Mouse (Mus musculus): ENCODE measurements around the gene Setd5. TPM values are rescaled to one million over a fixed set of nuclear protein-coding genes. Genes with fewer than 3 reads are reported as not detected.

Setd5 gene
- polyA plus RNA-seq, 1 experiment from 2014 or later, result 81.1 TPM

DNA sequence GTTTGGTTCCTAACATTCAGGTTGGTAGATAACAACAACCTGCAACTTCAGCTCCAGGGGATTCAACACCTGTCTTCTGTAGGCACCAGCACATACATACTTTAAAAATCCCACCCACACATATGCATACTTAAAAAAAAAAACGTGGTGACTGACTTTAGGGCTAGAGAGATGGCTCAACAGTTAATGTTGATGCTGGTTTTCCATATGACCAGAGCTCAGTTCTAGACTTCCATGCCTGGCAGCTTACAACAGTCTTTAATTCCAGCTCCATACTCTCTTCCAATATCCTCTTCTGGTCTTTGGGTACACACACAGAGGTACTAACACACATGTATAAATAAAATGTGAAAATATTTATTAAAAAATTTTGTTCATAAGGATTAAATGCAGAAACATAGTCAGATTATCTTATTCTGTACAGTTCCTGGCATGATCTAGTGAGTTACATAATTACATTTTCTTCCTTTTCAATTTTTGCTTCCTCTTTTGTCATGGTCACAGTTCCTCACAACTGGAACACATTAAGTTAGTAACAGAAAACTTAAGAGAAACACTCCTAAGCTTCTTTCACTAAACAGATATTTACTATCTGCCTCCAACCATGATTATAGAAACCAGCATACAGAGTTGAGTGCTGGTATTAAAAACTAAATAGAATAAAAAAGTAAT, 16.1 kb upstream of the Setd5 start:
- no peak overlapping the region for H3K9ac ChIP-seq
- ATAC-seq (ENCODE audit: insufficient number of reproducible peaks, low FRiP score, low TSS enrichment, low read depth), result no peak
- WGBS, result 64% methylated on average over 1 of the region's 1 CpGs
- H3K27me3 ChIP-seq, result no peaks in the 10 kb centered on the region
- no peak overlapping the region for H3K27ac ChIP-seq (replicated peaks)
- H3K36me3 ChIP-seq, result peaks cover 76% of the 10 kb centered on the region
- no peak overlapping the region for H3K4me3 ChIP-seq (replicated peaks)
- H3K4me2 ChIP-seq (replicated peaks), result no peak overlapping the region
- no peaks in the 10 kb centered on the region for H3K9me3 ChIP-seq (replicated peaks)
- H3K4me1 ChIP-seq, result no peaks in the 10 kb centered on the region

DNA sequence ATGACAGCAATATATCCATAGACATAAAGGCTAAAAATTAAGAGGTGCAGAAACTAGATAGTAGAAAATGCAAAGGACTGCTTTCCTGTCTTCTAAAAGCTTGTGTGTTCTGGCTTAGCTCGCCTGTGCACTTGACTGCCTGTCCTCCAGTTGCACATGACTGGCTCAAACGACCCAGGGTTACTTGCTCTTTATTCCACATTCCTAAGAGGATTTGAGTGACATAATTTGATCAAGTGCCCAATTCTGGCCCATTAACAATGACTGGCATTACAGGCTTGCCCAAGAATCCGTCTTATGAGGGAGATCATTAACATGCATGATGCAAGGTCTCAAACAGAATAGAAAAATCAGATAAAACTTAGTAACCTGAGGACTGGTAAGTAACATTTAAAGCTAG, 14.9 kb upstream of the Setd5 start:
- Histone ChIP-seq H3K4me3 (replicated peaks) (no peak overlapping the region), H3K4me2 (replicated peaks) (no peak overlapping the region), H3K36me3 (peaks cover 77% of the 10 kb centered on the region), H3K9me3 (replicated peaks) (no peaks in the 10 kb centered on the region), H3K9ac (no peak overlapping the region), H3K27me3 (no peaks in the 10 kb centered on the region), H3K4me1 (no peaks in the 10 kb centered on the region), H3K27ac (replicated peaks) (no peak overlapping the region)
- ATAC-seq (ENCODE audit: insufficient number of reproducible peaks, low FRiP score, low TSS enrichment, low read depth), result no peak
- WGBS, result 66% methylated on average over 3 of the region's 3 CpGs

DNA sequence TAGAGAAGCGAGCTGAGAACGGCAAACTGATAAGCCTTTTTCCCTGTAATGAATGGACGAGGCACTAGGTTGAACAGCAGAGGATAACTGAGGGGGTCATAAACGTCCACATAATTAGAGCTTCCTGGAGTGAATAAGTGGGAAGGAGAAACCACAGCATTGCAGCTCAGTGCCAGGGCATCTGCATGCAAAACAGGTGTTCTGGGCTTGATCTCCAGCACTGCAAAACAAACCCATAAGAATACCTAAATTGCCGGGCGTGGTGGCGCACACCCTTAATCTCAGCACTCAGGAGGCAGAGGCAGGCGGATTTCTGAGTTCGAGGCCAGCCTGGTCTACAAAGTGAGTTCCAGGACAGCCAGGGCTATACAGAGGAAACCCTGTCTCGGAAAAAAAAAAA, 13.8 kb upstream of the Setd5 start:
- H3K4me2 ChIP-seq (replicated peaks), result no peak overlapping the region
- H3K9ac ChIP-seq, result no peak overlapping the region
- H3K27ac ChIP-seq (replicated peaks), result no peak overlapping the region
- no peak overlapping the region for H3K4me3 ChIP-seq (replicated peaks)
- H3K27me3 ChIP-seq, result no peaks in the 10 kb centered on the region
- H3K9me3 ChIP-seq (replicated peaks), result no peaks in the 10 kb centered on the region
- 92% methylated on average over 10 of the region's 10 CpGs for WGBS
- peaks cover 81% of the 10 kb centered on the region for H3K36me3 ChIP-seq
- H3K4me1 ChIP-seq, result no peaks in the 10 kb centered on the region
- ATAC-seq (ENCODE audit: insufficient number of reproducible peaks, low FRiP score, low TSS enrichment, low read depth), result no peak

DNA sequence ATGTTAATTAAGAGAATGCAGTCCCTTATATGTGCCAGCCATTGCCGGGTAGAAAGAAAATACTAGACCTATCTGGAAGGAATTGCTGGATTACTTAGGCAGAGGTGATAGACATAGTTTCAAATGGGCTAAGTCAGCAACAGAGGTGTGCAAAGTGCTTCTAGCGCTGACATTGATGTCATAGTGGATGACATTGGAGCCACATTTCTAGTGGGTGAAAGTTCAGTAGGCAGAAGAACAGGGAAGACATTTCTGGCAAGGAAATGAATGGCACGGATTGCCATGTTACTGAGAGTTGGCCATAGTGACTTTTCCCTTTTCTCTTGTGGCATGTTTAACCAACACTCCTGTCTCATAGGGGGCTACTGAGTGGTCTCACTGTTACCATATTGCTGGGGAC, 12.0 kb upstream of the Setd5 start:
- Histone ChIP-seq H3K9me3 (replicated peaks) (no peaks in the 10 kb centered on the region), H3K36me3 (peaks cover 74% of the 10 kb centered on the region), H3K4me1 (no peaks in the 10 kb centered on the region), H3K4me2 (replicated peaks) (no peak overlapping the region), H3K4me3 (replicated peaks) (no peak overlapping the region), H3K27ac (replicated peaks) (no peak overlapping the region), H3K9ac (no peak overlapping the region), H3K27me3 (no peaks in the 10 kb centered on the region)
- no peak for ATAC-seq (ENCODE audit: insufficient number of reproducible peaks, low FRiP score, low TSS enrichment, low read depth)
- 90% methylated on average over 3 of the region's 3 CpGs for WGBS

DNA sequence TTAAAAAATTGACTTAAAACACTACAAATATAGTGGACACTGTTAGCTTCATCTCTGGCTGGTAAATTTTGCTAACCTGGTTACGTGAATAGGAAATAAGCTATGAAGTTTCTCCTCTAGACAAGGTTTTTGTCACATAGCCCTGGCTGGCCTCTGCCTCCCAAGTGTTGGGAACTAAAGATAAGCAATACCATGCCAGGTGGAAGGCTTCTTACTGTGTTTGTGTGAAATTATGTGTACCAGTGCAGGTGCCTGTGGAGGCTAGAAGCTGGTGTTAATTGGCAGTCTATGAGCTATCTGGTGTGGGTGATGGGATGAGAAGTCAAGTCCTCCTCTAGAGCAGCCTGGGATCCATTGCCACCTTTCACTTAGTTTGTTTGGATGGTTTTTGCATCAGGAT, 8.0 kb upstream of the Setd5 start:
- H3K4me2 ChIP-seq (replicated peaks), result no peak overlapping the region
- H3K36me3 ChIP-seq, result peaks cover 37% of the 10 kb centered on the region
- no peak overlapping the region for H3K4me3 ChIP-seq (replicated peaks)
- H3K9me3 ChIP-seq (replicated peaks), result no peaks in the 10 kb centered on the region
- no peak for ATAC-seq (ENCODE audit: insufficient number of reproducible peaks, low FRiP score, low TSS enrichment, low read depth)
- no peak overlapping the region for H3K9ac ChIP-seq
- H3K27me3 ChIP-seq, result no peaks in the 10 kb centered on the region
- 98% methylated on average over 1 of the region's 1 CpGs for WGBS
- peaks cover 5% of the 10 kb centered on the region; the same call in 1 of the 2 replicates for H3K4me1 ChIP-seq
- H3K27ac ChIP-seq (replicated peaks), result no peak overlapping the region

DNA sequence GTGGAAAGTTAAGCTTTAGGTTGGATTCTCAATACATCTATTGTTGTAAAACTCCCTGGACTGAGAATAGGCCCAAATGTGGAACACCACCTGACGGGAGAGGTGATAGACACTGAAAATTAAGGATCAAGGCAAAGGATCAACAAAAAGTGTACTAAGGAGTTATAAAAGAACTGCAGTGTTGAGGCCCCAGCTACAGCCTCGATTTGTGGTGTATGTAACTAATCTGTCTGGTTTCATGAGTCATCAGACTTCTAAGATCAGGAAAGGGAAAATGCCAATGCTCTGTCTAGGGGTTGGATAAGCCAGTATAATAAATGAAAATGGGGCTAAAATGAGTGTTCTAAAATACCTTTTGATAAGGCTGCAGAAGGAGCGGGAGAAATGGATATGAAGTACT, 1.9 kb upstream of the Setd5 start:
- no peaks in the 10 kb centered on the region for H3K36me3 ChIP-seq
- no peak for ATAC-seq (ENCODE audit: insufficient number of reproducible peaks, low FRiP score, low TSS enrichment, low read depth)
- WGBS, result 11% methylated on average over 3 of the region's 3 CpGs
- no peaks in the 10 kb centered on the region for H3K27me3 ChIP-seq
- peaks cover 27% of the 10 kb centered on the region for H3K4me1 ChIP-seq
- H3K4me3 ChIP-seq (replicated peaks), result peak overlapping the region; percentile 83
- peak overlapping the region; percentile 58 for H3K9ac ChIP-seq
- peak overlapping the region; percentile 70 for H3K4me2 ChIP-seq (replicated peaks)
- no peaks in the 10 kb centered on the region for H3K9me3 ChIP-seq (replicated peaks)
- peak overlapping the region; percentile 100 for H3K27ac ChIP-seq (replicated peaks)

DNA sequence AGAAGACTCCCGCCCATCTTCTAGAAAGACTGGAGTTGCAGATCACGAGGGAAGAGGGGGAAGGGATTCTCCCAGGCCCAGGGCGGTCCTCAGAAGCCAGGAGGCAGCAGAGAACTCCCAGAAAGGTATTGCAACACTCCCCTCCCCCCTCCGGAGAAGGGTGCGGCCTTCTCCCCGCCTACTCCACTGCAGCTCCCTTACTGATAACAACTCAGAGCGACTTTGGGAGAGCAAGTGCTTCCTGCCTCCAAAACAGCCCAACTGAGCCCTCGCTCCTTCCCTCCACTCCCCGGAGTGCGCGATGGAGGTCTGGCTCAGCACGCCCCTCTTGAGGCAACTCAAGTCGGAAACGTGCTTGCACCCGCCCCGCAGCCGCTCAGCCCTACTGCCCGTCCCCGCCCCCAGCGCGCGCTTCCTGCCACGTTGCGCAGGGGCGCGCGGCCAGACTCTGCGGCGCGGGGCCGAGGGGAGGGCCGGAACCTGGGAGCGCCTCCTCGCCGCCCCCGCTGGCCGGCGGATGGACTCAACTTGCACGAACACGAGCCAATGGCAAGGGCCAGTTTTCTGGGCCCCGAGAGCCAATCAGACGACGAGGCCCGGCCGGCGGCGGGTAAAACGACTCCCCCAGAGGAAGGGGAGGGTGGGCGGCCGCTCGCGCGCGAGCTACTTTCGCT, 1.0 kb upstream of the Setd5 start:
- ATAC-seq (ENCODE audit: insufficient number of reproducible peaks, low FRiP score, low TSS enrichment, low read depth), result peak; percentile 92
- peaks cover 29% of the 10 kb centered on the region for H3K4me1 ChIP-seq
- WGBS, result under 1% methylated on average over 37 of the region's 55 CpGs

DNA sequence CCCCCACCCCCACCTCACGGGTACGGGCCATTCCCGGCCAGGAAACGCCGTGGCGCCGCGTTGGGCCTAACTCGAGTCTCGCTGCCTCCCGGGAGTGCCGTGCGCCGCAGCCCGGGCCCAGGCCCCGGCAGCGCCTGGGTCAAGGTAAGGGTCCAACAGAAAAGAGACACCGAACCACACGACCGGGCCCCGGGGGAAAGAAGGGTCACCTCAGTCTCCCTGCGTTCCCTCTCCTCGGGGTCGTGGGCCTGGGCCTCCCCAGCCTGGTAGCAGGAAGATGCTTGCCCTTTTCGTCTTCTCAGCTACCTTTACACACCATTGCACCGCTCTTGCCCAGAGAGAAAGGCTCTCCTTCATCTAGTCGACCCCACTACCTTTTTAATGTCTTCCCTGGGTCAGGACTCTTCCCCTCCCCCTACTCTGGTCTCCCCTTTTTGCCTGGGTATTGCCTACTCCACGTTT, 435 bp downstream of the Setd5 start:
- Histone ChIP-seq H3K4me3 (replicated peaks) (peak overlapping the region; percentile 83), H3K27me3 (no peaks in the 10 kb centered on the region), H3K9ac (peak overlapping the region; percentile 94), H3K4me1 (peaks cover 34% of the 10 kb centered on the region), H3K9me3 (replicated peaks) (no peaks in the 10 kb centered on the region), H3K27ac (replicated peaks) (peak overlapping the region; percentile 100), H3K4me2 (replicated peaks) (peak overlapping the region; percentile 74), H3K36me3 (no peaks in the 10 kb centered on the region)
- WGBS, result under 1% methylated on average over 28 of the region's 28 CpGs
- ATAC-seq (ENCODE audit: insufficient number of reproducible peaks, low FRiP score, low TSS enrichment, low read depth), result no peak

More for the DNA sequence above, 1.0 kb upstream of the Setd5 start:
- Histone ChIP-seq H3K27me3 (no peaks in the 10 kb centered on the region), H3K36me3 (no peaks in the 10 kb centered on the region), H3K4me2 (replicated peaks) (peak overlapping the region; percentile 70), H3K9ac (peak overlapping the region; percentile 58), H3K4me3 (replicated peaks) (peak overlapping the region; percentile 83), H3K9me3 (replicated peaks) (no peaks in the 10 kb centered on the region), H3K27ac (replicated peaks) (peak overlapping the region; percentile 100)

DNA sequence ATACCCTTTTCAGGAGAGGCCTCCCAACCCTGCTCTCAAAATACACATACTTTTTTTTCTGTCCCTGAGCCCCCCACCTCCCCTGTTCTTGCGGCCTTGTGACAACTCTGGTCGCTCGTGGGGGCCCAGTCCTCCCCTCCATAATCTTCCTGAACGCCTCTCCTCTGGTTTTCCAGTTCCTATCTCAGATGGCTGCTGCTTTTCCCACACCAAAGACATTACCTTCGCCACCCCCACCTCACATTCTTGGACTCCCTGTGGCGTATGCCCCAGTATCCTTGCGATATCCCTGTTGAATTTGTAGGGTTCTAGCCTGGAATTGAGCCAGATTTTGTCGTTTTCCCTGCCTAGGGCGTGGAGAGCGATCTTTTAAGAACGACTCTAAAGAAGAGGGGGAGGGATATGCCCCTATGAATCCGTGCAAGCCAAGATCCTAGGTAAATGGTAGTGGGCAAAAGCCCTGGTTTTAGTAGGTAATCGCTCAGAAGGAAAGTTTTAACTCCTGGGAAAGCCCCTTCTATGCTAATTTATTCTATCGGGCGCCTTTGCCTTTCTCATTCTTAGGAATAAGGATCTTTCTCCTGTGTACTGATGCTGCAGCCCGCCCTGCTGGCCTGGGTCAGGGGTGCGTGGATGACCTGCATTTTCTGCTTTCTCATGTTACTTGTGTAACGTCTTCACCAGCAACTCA, 1.0 kb downstream of the Setd5 start:
- peaks cover 34% of the 10 kb centered on the region for H3K4me1 ChIP-seq
- no peak for ATAC-seq (ENCODE audit: insufficient number of reproducible peaks, low FRiP score, low TSS enrichment, low read depth)
- WGBS, result under 1% methylated on average over 18 of the region's 18 CpGs
- no peaks in the 10 kb centered on the region for H3K9me3 ChIP-seq (replicated peaks)
- peak overlapping the region; percentile 83 for H3K4me3 ChIP-seq (replicated peaks)
- no peaks in the 10 kb centered on the region for H3K36me3 ChIP-seq
- no peaks in the 10 kb centered on the region for H3K27me3 ChIP-seq
- H3K27ac ChIP-seq (replicated peaks), result peak overlapping the region; percentile 100
- peak overlapping the region; percentile 94 for H3K9ac ChIP-seq
- peak overlapping the region; percentile 74 for H3K4me2 ChIP-seq (replicated peaks)

DNA sequence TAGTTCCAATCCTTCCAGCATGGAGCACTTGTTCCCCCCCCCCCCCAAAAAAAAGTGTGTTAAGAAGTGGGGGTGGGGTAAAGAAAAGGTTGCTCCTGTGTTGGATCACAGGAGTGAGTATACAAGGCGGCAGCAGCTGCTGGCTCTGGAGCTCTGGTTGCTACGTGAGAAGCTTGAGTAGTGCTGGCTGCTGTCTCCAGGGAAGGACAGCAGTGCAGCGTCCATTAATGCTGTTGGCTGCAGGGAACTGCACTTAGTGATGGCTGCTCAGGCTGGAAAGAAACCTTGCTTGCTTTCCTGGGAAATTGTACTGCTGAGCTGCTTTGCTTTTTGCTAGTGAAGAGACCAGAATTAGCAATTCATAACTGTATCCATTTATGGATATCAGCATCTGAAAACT, 2.3 kb downstream of the Setd5 start:
- ATAC-seq (ENCODE audit: insufficient number of reproducible peaks, low FRiP score, low TSS enrichment, low read depth), result no peak
- Histone ChIP-seq H3K4me2 (replicated peaks) (peak overlapping the region; percentile 74), H3K9me3 (replicated peaks) (no peaks in the 10 kb centered on the region), H3K4me1 (peaks cover 31% of the 10 kb centered on the region), H3K36me3 (no peaks in the 10 kb centered on the region), H3K9ac (0 out of 2 replicates have a peak overlapping the region, but pooled peaks have one; percentile 35), H3K27me3 (no peaks in the 10 kb centered on the region), H3K27ac (replicated peaks) (0 out of 2 replicates have a peak overlapping the region, but pooled peaks have one; percentile 39), H3K4me3 (replicated peaks) (peak overlapping the region; percentile 83)
- WGBS, result 0% methylated on average over 3 of the region's 3 CpGs

DNA sequence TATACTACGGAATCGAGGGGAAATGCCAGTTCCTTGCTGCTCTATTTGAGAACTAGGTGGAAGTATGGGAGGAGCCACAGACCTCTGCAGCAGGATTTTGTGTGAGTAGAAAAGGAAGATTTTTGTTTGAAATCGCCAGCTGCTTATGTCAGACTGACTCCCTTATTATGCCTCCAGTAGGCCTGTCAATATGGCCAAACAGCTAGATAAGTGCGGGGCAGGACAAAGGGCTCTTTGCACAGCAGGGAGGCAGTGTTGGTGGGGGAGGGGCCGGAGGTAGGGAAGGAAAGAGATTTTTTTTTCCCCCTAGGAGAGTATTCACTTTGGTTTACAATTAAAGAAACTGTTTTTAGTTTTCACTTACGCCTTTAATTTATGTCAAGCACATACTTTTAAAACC, 5.1 kb downstream of the Setd5 start:
- 0 out of 2 replicates have a peak overlapping the region, but pooled peaks have one; percentile 6 for H3K4me2 ChIP-seq (replicated peaks)
- WGBS, result 18% methylated on average over 6 of the region's 6 CpGs

More for the DNA sequence above, 5.1 kb downstream of the Setd5 start:
- peaks cover 19% of the 10 kb centered on the region for H3K4me1 ChIP-seq
- H3K9me3 ChIP-seq (replicated peaks), result no peaks in the 10 kb centered on the region
- H3K36me3 ChIP-seq, result no peaks in the 10 kb centered on the region
- no peaks in the 10 kb centered on the region for H3K27me3 ChIP-seq
- no peak overlapping the region for H3K4me3 ChIP-seq (replicated peaks)
- no peak for ATAC-seq (ENCODE audit: insufficient number of reproducible peaks, low FRiP score, low TSS enrichment, low read depth)
- no peak overlapping the region for H3K9ac ChIP-seq
- H3K27ac ChIP-seq (replicated peaks), result no peak overlapping the region
